Mouse (Mus musculus): Measurements from ENCODE around the gene Mrpl3. TPM values are rescaled to one million over a fixed set of nuclear protein-coding genes. Genes with fewer than 3 reads are reported as not detected.

Mrpl3 gene
- 89.8 and 96.7 TPM in 2 replicates for total RNA-seq (2014; rRNA removed)
- polyA plus RNA-seq (2015; fragmentation: Nextera tagmentation; extraction: Ambion mirVana), result 101 and 107 TPM in 2 replicates

- Histone ChIP-seq H3K9me3 (ENCODE audit: low read length) (no peaks in the 10 kb centered on the region), H3K27me3 (ENCODE audit: insufficient read depth, low read length) (no peaks in the 10 kb centered on the region), H3K9ac (peak within 1 kb of the TSS; percentile 93), H3K36me3 (ENCODE audit: insufficient read depth) (peaks cover 33% of the 10 kb centered on the region), H3K27ac (ENCODE audit: low read depth, low read length) (peak within 1 kb of the TSS; percentile 72), H3K4me1 (ENCODE audit: insufficient read depth) (peaks cover 12% of the 10 kb centered on the region), H3K4me2 (ENCODE audit: low read depth) (peak within 1 kb of the TSS; percentile 78), H3K4me3 (ENCODE audit: low read depth, low read length) (peak within 1 kb of the TSS; percentile 100)
- TF ChIP-seq CTCF (IDR thresholded peaks at IDR 0.05; ENCODE audit: low read depth), result no peak
- ATAC-seq (peak; percentile 88), DNase-seq (peak; percentile 92)
- WGBS, result under 1% methylated on average over 31 of the region's 31 CpGs
Observed at GRCm38 (mm10) chr9:105053147-105053557, at the start of gene Mrpl3. TSS of gene Mrpl3 (plus strand) at chr9:105053239.

- no peak overlapping the region for H3K27ac ChIP-seq (ENCODE audit: low read depth, low read length)
- H3K9ac ChIP-seq, result no peak overlapping the region
- H3K4me1 ChIP-seq (ENCODE audit: insufficient read depth), result no peaks in the 10 kb centered on the region
- no peak for ATAC-seq
- H3K36me3 ChIP-seq (ENCODE audit: insufficient read depth), result no peaks in the 10 kb centered on the region
- H3K4me2 ChIP-seq (ENCODE audit: low read depth), result no peak overlapping the region
- 35% methylated on average over 2 of the region's 2 CpGs for WGBS
- H3K9me3 ChIP-seq (ENCODE audit: low read length), result no peaks in the 10 kb centered on the region
- no peak overlapping the region for H3K4me3 ChIP-seq (ENCODE audit: low read depth, low read length)
- no peak for TF ChIP-seq CTCF (IDR thresholded peaks at IDR 0.05; ENCODE audit: low read depth)
- DNase-seq, result no peak
- no peaks in the 10 kb centered on the region for H3K27me3 ChIP-seq (ENCODE audit: insufficient read depth, low read length)
Observed at GRCm38 (mm10) chr9:105010721-105011120, 42.3 kb upstream of the Mrpl3 start.

DNA sequence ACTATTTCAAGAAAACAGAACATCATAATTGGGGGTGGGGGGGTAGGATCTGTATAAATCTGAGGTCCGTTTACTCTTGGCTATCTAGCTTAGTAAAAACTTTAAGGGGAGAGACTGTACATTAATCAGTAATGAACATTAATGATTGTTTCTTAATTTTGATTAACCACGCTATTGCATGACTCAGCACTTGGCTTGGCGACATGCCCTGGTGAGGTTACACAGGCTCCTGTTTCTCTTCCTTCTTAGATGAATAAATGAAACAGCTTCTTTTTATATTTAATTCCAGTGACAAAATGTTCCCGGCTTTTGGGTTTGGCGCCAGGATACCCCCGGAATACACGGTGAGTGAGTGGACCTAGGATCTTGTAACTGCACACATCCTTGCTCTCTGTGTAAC, 34.9 kb upstream of the Mrpl3 start:
- Histone ChIP-seq H3K27me3 (ENCODE audit: insufficient read depth, low read length) (no peaks in the 10 kb centered on the region), H3K4me2 (ENCODE audit: low read depth) (no peak overlapping the region), H3K9ac (no peak overlapping the region), H3K4me1 (ENCODE audit: insufficient read depth) (no peaks in the 10 kb centered on the region), H3K9me3 (ENCODE audit: low read length) (no peaks in the 10 kb centered on the region), H3K4me3 (ENCODE audit: low read depth, low read length) (no peak overlapping the region), H3K36me3 (ENCODE audit: insufficient read depth) (no peaks in the 10 kb centered on the region), H3K27ac (ENCODE audit: low read depth, low read length) (no peak overlapping the region)
- DNase-seq (no peak), ATAC-seq (no peak)
- 88% methylated on average over 7 of the region's 7 CpGs for WGBS
- TF ChIP-seq CTCF (IDR thresholded peaks at IDR 0.05; ENCODE audit: low read depth), result no peak

DNA sequence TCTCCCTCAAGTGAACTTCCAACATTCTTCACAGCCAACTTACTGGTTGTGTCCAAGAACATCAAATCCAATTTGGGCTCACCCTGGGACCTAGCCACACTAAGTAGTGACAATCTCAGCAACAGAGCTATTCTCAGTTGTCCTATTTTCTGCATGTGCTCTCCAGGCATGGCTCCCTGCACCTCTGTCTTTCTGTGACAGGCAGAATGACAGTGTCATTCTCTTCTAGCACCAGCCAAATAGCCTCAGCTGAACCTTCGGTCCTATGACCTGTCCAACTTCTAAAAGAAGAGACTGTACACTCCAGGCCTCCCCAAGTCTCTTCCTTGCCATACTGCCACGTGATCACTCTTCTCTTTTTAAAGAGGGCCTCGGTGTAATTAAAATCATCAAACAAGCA, 24.7 kb upstream of the Mrpl3 start:
- DNase-seq, result no peak
- WGBS, result 70% methylated on average over 3 of the region's 3 CpGs
- TF ChIP-seq CTCF (IDR thresholded peaks at IDR 0.05; ENCODE audit: low read depth), result no peak

DNA sequence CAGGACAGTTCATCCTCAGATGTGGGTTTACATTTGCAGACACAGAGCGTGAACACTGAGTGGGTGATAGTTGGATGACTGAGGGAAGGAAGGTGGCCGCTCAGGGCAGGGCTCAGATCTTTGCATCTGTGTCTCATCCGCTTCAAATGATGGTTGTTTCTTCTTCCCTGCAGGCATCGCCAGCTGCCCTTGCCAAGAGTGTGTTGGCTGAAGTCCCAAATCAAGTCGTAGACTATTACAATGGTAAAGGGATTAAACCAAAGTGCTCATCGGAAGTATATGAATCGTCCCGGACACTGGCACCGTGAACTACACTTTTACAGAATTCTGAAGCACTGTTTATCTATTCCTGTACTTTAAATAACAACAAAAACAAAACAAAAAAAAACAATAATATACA, 20.5 kb upstream of the Mrpl3 start:
- Histone ChIP-seq H3K4me3 (ENCODE audit: low read depth, low read length) (no peak overlapping the region), H3K36me3 (ENCODE audit: insufficient read depth) (no peaks in the 10 kb centered on the region), H3K9me3 (ENCODE audit: low read length) (no peaks in the 10 kb centered on the region), H3K27me3 (ENCODE audit: insufficient read depth, low read length) (no peaks in the 10 kb centered on the region), H3K27ac (ENCODE audit: low read depth, low read length) (no peak overlapping the region), H3K4me2 (ENCODE audit: low read depth) (no peak overlapping the region), H3K9ac (no peak overlapping the region), H3K4me1 (ENCODE audit: insufficient read depth) (no peaks in the 10 kb centered on the region)
- WGBS, result 45% methylated on average over 9 of the region's 9 CpGs
- ATAC-seq, result no peak
- no peak for DNase-seq
- TF ChIP-seq CTCF (IDR thresholded peaks at IDR 0.05; ENCODE audit: low read depth), result no peak

More for the DNA sequence above, 24.7 kb upstream of the Mrpl3 start:
- H3K4me3 ChIP-seq (ENCODE audit: low read depth, low read length), result no peak overlapping the region
- no peaks in the 10 kb centered on the region for H3K36me3 ChIP-seq (ENCODE audit: insufficient read depth)
- H3K9ac ChIP-seq, result no peak overlapping the region
- no peak overlapping the region for H3K27ac ChIP-seq (ENCODE audit: low read depth, low read length)
- no peak overlapping the region for H3K4me2 ChIP-seq (ENCODE audit: low read depth)
- no peaks in the 10 kb centered on the region for H3K9me3 ChIP-seq (ENCODE audit: low read length)
- H3K27me3 ChIP-seq (ENCODE audit: insufficient read depth, low read length), result no peaks in the 10 kb centered on the region
- no peak for ATAC-seq
- no peaks in the 10 kb centered on the region for H3K4me1 ChIP-seq (ENCODE audit: insufficient read depth)

DNA sequence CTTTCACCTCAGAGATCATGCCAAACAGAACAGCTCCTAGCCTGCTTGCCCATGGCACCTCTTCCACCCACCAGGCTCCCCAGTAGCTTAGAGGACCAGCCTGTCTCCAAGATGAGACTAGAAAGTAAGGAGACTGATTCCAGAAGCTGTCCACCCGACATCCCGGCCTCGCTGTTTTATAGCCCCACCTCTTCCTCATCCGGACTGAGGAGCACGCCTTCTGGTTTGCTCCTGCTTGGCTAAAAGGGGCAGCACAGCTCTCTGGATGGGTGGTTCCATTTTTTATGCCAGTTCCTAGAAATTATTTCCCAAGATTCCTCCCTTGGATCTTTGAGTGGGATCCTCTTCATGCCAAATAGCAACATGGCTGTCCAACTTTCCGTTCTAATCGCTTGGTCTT, 19.4 kb upstream of the Mrpl3 start:
- ATAC-seq (no peak), DNase-seq (no peak)
- Histone ChIP-seq H3K27me3 (ENCODE audit: insufficient read depth, low read length) (no peaks in the 10 kb centered on the region), H3K4me2 (ENCODE audit: low read depth) (no peak overlapping the region), H3K36me3 (ENCODE audit: insufficient read depth) (no peaks in the 10 kb centered on the region), H3K9me3 (ENCODE audit: low read length) (no peaks in the 10 kb centered on the region), H3K4me3 (ENCODE audit: low read depth, low read length) (no peak overlapping the region), H3K4me1 (ENCODE audit: insufficient read depth) (no peaks in the 10 kb centered on the region), H3K27ac (ENCODE audit: low read depth, low read length) (no peak overlapping the region), H3K9ac (no peak overlapping the region)
- WGBS, result 88% methylated on average over 7 of the region's 7 CpGs
- TF ChIP-seq CTCF (IDR thresholded peaks at IDR 0.05; ENCODE audit: low read depth), result no peak

DNA sequence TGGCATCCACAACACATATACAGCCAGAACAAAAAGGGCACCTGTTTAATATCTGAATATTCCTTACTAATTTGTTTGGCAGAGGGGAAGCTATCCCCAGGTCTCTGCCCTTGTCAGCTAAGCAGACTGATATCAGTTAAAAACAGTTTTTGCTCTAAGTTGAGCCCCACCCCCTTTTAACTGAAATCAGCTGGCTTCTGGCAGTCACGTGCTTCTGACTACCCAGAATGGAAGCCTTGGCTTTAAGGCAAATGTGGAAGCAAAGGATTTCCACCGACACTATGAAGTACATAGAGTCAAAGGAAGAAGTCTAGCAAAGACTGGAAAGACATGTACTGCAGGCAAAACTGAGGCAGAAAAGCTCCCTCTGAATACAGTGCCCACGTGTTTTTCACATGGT, 15.2 kb upstream of the Mrpl3 start:
- H3K27me3 ChIP-seq (ENCODE audit: insufficient read depth, low read length), result no peaks in the 10 kb centered on the region
- H3K36me3 ChIP-seq (ENCODE audit: insufficient read depth), result no peaks in the 10 kb centered on the region
- 75% methylated on average over 3 of the region's 3 CpGs for WGBS
- ATAC-seq, result no peak
- TF ChIP-seq CTCF (IDR thresholded peaks at IDR 0.05; ENCODE audit: low read depth), result no peak
- no peaks in the 10 kb centered on the region for H3K4me1 ChIP-seq (ENCODE audit: insufficient read depth)
- no peak overlapping the region for H3K4me3 ChIP-seq (ENCODE audit: low read depth, low read length)
- H3K27ac ChIP-seq (ENCODE audit: low read depth, low read length), result no peak overlapping the region
- no peaks in the 10 kb centered on the region for H3K9me3 ChIP-seq (ENCODE audit: low read length)
- no peak overlapping the region for H3K9ac ChIP-seq
- no peak for DNase-seq
- H3K4me2 ChIP-seq (ENCODE audit: low read depth), result no peak overlapping the region
